Mouse (Mus musculus): ENCODE measurements around the gene Supt4a. TPM values are rescaled to one million over a fixed set of nuclear protein-coding genes. Genes with fewer than 3 reads are reported as not detected.

The Supt4a gene
- total RNA-seq, 2 experiments from 2014 or later: 36.8 TPM

DNA sequence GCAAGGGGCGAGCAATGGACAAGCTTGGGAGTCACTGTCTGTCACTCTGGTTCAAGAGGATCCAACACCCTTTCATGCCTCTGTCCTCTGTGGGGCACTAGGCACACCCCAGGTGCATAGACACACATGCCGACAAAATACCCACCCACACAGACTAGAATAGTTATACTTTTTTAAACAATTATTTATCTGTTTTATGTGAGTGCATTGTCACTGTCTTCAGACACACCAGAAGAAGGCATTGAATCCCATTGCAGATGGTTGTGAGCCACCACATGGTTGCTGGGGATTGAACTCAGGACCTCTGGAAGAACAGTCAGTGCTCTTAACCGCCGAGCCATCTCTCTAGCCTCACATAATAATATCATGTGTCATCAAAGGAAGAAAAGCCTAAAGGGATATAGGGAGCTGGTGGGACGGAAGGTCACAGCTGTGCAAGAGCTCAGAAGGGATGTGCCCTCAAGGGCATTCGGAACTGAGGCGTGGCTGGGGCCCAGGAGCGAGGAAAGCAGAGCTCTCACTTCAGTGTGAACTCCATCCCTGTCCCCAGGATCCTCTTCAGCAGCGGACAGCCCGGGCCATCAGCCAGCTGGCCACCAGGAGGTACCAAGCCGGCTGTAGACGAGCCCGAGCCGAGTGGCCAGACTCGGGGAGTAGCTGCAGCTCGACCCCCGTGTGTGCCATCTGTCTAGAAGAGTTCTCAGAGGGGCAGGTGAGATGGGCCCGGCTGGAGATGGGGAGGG, 8.3 kb upstream of the Supt4a start:
- no peak for DNase-seq
- no peak overlapping the region for H3K4me3 ChIP-seq
- no peak overlapping the region for H3K27ac ChIP-seq
- intact Hi-C loops (cut with DNase I): no loop called here
- no peak for TF ChIP-seq CTCF (IDR thresholded peaks at IDR 0.05)

DNA sequence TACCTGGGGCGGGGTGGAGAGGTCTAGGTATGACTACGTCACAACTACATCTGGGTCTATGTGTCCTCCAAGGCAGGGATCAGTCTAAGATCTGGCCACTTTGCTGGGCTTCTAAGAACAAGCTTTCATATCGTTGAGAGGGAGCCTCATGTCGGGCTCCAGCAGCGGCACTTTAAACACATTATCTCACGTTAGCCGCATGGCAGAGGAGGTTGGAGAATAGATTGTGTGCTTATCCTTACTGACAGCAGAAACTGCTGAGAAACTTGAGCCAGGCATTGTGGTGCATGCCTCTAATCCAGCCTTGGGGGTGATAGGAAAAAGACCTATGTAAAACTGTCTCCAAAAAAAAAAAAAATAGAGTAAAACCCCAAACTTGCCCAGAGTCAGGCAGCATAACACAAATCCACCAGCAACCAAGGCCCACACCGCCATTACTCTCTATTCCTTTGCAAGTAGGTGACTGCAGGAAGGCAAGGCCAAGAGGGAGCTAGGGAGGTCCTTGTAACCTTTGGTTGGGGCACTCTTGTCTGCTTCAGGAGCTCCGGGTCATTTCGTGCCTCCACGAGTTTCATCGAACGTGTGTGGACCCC, 7.7 kb upstream of the Supt4a start:
- intact Hi-C loops (cut with DNase I): no loop called here
- no peak for DNase-seq
- no peak overlapping the region for H3K4me3 ChIP-seq
- no peak for TF ChIP-seq CTCF (IDR thresholded peaks at IDR 0.05)
- no peak overlapping the region for H3K27ac ChIP-seq

DNA sequence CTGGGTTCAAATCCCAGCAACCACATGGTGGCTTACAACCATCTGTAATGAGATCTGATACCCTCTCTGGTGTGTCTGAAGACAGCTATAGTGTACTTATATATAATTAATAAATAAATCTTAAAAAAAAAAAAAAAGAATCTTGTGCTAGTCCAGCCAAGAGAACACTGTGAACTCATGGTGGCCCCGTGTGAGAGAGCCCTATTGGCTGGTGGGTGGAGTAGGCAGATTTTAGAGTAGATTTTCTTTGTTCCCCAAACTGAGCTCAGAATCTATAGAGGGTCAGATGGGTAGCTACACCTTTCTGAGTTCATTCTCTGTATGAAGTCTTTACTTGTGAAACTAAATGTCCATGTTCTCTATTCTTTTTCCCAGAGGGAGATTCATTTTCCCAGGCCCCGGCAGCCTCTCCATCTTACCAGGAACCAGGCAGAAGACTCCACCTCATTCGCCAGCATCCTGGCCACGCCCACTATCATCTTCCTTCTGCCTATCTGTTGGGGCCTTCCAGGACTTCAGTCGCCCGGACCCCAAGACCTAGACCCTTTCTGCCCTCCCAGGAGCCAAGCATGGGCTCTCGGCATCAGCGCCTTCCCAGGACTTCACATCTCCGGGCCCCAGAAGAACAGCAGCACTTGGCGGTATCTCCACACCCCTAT, 6.6 kb upstream of the Supt4a start:
- H3K4me3 ChIP-seq: no peak overlapping the region
- no peak for DNase-seq
- no peak for TF ChIP-seq CTCF (IDR thresholded peaks at IDR 0.05)
- H3K27ac ChIP-seq: no peak overlapping the region
- intact Hi-C loops (cut with DNase I): no loop called here

DNA sequence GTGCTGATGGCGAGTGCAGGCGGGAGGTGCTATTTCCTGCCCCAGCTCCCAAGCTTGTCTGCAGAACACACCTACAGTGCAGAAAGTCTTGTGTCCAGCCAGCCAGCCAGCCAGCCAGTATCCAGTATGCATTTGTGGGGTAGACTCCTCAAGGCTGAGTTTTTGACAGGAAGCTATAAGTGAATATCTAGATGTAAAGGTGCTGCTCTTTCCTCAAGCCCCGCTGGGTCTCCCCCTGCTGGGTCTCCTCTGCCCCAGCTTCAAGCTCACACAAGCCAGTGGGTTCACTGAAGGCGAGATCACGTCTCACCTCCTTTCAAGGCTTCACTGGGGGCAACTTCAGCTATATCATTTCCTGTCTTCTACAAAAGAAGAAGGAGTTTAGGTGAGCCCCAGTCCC, 3.0 kb upstream of the Supt4a start:
- no peak for TF ChIP-seq CTCF (IDR thresholded peaks at IDR 0.05)
- intact Hi-C loops (cut with DNase I): no loop called here
- H3K4me3 ChIP-seq: no peak overlapping the region
- no peak for DNase-seq
- no peak overlapping the region for H3K27ac ChIP-seq

- no peak for TF ChIP-seq CTCF (IDR thresholded peaks at IDR 0.05)
- H3K4me3 ChIP-seq: no peak overlapping the region
- intact Hi-C loops (cut with DNase I): loop anchor here (5.0 kb wide), 3 partner anchors 73 to 143 kb away; partner anchors contain the start of genes Mks1, Mtmr4 and Rnf43
- no peak overlapping the region for H3K27ac ChIP-seq
- DNase-seq: no peak
These were observed 1.7 kb upstream of the Supt4a start for GRCm38 (mm10) chr11:87735691-87736090.

DNA sequence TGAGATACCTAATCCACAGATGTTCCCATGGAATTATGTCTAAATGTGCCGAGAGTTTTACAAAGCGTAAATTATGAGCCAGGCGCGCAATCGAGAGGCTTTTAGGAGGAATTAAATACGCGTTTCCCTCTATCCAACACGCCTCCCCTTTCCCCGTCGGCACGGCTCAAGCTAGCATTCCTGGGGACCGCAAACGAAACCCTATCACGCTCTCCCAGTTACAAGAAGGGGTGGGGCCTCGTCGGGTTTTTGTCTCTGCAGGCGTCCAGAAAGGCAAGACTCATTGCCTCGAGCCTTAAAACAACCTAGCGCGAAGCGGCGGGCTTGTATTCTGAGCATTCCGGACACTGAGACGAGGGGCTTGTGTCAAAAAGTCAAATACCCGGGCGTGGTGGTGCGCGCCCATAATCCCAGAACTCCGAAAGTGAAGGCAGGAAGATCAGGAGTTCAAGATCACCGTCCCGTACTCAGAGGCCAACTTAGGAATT, 661 bp upstream of the Supt4a start:
- Histone ChIP-seq H3K4me3 (peak overlapping the region; percentile 88), H3K27ac (peak overlapping the region; percentile 95)
- intact Hi-C loops (cut with DNase I): loop anchor here (5.0 kb wide), 3 partner anchors 74 to 144 kb away; partner anchors contain the start of genes Mks1, Mtmr4 and Rnf43
- TF ChIP-seq CTCF (IDR thresholded peaks at IDR 0.05): no peak
- peak; percentile 53 for DNase-seq

GRCm38 (mm10) chr11:87743691-87744090, 6.3 kb downstream of the Supt4a start:
- no peak overlapping the region for H3K4me3 ChIP-seq
- TF ChIP-seq CTCF (IDR thresholded peaks at IDR 0.05): no peak
- intact Hi-C loops (cut with DNase I): no loop called here

DNA sequence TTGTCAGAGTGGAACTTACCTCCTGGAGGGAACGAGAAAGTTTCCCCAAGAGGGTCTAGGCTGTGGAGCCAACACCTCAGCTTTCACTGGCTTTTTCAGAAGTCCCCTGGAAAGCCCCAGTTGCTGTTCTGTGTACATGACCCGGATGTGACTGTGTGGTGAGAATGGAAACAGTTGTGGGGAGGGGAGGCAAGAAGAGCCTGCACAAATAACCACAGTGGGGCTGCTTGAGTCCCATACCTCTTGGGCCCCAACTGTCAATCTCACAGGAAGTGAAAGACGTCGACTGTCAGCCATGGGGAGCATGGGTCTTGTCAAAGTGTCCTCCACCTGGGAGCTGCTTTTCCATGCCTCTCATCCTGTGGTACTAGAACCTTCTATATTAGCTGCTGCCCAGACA, 7.6 kb downstream of the Supt4a start:
- intact Hi-C loops (cut with DNase I): no loop called here
- H3K4me3 ChIP-seq: no peak overlapping the region
- no peak overlapping the region for H3K27ac ChIP-seq
- no peak for DNase-seq
- TF ChIP-seq CTCF (IDR thresholded peaks at IDR 0.05): no peak

More at GRCm38 (mm10) chr11:87743691-87744090, 6.3 kb downstream of the Supt4a start:
- no peak for DNase-seq
- no peak overlapping the region for H3K27ac ChIP-seq

DNA sequence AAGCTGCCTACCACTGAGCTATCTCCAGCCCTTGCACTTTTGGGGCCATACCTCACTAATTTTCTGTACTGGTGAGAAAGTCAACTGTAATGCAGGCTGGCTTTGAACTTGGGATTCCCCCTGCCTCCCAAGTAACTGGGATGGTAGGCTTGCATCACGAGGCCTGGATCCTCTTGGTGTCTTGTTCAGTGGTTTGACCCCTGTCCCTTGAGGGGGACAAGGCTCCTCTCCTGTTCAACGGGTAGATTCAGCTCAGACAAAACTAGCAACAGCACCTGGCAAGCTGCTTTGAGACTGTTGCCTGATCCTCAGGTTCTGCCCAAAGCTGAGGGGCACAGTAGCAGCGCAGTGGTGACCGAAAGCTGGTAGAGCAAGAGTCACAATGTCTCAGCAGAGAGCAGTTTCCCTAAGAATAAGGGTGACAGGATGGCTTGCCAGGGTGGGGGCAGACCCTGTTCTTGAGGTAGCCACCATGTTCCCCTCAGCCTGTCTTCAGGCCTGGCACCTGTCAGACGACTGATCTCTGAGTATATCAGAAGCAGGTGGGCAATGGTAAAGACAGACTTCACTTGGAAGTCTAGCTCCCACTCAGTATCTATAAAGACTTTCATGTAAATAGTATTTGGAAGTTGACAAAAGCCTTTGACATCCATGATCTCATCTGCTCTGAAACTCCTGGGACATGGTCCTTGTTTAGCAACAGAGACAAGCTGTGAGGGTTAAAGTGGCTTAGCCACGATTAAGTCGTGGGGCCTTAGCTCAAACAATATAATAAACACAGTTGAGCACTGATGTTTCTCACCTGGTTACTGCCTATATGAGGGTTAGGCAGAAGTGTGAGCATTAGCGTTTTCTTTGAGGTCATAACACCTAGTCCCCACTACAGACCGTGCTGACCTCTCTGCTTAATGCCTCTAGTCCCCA, 8.5 kb downstream of the Supt4a start:
- intact Hi-C loops (cut with DNase I): no loop called here
- no peak for TF ChIP-seq CTCF (IDR thresholded peaks at IDR 0.05)
- Histone ChIP-seq H3K27ac (no peak overlapping the region), H3K4me3 (no peak overlapping the region)
- DNase-seq: no peak

DNA sequence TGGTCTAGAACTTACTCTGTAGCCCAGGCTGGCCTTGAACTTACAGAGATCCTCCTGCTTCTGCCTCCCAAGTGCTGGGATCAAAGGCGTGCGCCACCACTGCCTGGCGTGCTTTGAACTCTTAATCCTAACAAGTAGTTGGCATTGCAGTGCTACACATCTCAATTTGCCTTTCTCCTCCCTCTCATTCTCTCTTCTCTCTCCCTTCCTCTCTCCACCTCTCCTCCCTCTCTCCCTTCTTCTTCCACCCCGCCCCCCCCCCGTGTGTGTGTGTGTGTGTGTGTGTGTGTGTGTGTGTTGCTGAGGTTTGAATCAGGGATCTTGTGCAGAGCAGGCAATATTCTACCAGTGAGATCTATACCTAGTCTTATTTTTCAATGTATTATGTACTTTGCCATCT, 10.0 kb downstream of the Supt4a start:
- DNase-seq: no peak
- intact Hi-C loops (cut with DNase I): no loop called here

DNA sequence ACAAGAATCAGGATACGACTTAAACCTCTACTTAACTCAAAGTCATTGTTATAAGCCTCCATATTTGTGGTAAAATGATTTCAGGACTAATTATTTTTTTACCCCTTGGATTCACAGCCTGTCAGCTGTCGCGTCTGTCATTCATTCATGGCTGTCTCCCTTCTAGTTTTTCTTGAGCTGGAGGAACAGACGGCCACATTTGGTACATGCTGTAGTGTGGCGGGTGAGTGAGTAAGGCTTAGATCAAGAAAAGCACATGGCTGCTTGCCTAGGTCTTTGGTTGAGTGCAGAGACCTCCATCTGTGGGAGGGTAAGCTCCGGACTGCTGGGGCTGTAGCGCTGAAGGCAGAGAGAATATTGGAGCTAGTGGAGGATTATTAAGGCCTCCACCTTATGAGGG, 10.4 kb downstream of the Supt4a start:
- H3K4me3 ChIP-seq: no peak overlapping the region
- TF ChIP-seq CTCF (IDR thresholded peaks at IDR 0.05): no peak
- DNase-seq: no peak
- intact Hi-C loops (cut with DNase I): no loop called here
- H3K27ac ChIP-seq: no peak overlapping the region

More for the DNA sequence above, 10.0 kb downstream of the Supt4a start:
- Histone ChIP-seq H3K27ac (no peak overlapping the region), H3K4me3 (no peak overlapping the region)
- no peak for TF ChIP-seq CTCF (IDR thresholded peaks at IDR 0.05)
